Mouse (Mus musculus): ENCODE results near the gene Sfxn5.

GRCm38 (mm10) chr6:85373951-85374733, 40.9 kb upstream of the Sfxn5 start, which contains the start of gene Rab11fip5:
- no peak for TF ChIP-seq CTCF (IDR thresholded peaks at IDR 0.05; ENCODE audit: low read depth)
- no peak for TF ChIP-seq EP300 (IDR thresholded peaks at IDR 0.05; ENCODE audit: low read depth)

Data from heart, postnatal 0 days (tissue).